Mouse (Mus musculus): ENCODE measurements around the gene Gtf2b. TPM values are rescaled to one million over a fixed set of nuclear protein-coding genes. Genes with fewer than 3 reads are reported as not detected.

Gene Gtf2b
- polyA plus RNA-seq (2014; fragmentation: Illumina TruSeq; extraction: RNeasy Lipid Tissue Mini Kit (QIAGEN cat#74804); ENCODE audit: low replicate concordance), result 140 TPM

DNA sequence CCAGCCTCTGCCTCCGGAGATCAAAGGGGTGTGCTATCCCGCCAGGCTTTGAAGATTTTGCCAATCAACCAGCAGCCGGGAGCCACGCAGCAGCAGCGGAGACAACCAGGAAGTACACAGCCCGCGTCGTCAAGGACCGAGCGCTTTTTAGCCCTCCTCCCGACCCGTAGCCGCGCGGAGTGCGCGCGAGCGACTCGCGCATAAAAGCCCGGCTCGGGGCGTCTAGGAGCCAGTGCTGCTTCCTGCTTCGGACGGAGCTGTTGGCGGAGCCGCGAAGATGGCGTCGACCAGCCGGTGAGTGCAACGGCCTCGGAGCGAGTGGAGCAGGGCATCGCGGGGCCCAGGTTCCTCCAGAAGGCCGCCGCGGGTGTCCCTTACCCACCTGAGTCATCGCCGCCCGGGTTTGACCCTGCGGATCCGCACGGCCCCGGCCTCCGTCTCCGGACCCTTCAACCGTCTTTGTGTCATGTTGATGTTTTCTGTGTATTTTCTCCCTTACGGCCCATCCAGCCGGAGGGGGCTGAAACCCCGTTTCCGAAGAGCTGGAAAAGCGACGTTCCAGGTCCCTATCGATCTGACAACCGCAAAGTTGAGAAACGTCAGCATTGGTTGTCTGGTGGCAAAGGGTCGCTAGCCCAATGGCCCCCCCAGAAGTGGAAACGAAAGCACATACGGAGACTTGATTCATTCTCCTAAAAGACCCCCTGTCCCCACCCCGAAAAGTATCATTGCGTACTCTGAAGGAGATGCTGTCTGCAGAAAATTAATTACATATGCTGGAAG, at the start of gene Gtf2b:
TSS of gene Gtf2b (plus strand) at position 51 of the 783 bp plus-strand sequence.

Other genes starting within 250 kb of the Gtf2b start
- 33.5 TPM for gene Gbp7, start 234.7 kb upstream of the Gtf2b start, polyA plus RNA-seq (2014; fragmentation: Illumina TruSeq; extraction: RNeasy Lipid Tissue Mini Kit (QIAGEN cat#74804); ENCODE audit: low replicate concordance)
- gene Gbp3, start 205.0 kb upstream of the Gtf2b start, polyA plus RNA-seq (2014; fragmentation: Illumina TruSeq; extraction: RNeasy Lipid Tissue Mini Kit (QIAGEN cat#74804); ENCODE audit: low replicate concordance), result 22.2 TPM
- 51.2 TPM for gene Gbp2b, start 170.2 kb upstream of the Gtf2b start, polyA plus RNA-seq (2014; fragmentation: Illumina TruSeq; extraction: RNeasy Lipid Tissue Mini Kit (QIAGEN cat#74804); ENCODE audit: low replicate concordance)
- gene Gbp2, start 144.4 kb upstream of the Gtf2b start, polyA plus RNA-seq (2014; fragmentation: Illumina TruSeq; extraction: RNeasy Lipid Tissue Mini Kit (QIAGEN cat#74804); ENCODE audit: low replicate concordance), result 30.8 TPM
- gene Kyat3, start 64.0 kb upstream of the Gtf2b start, polyA plus RNA-seq (2014; fragmentation: Illumina TruSeq; extraction: RNeasy Lipid Tissue Mini Kit (QIAGEN cat#74804); ENCODE audit: low replicate concordance), result 19.4 TPM
- gene Pkn2, start 117.0 kb downstream of the Gtf2b start, polyA plus RNA-seq (2014; fragmentation: Illumina TruSeq; extraction: RNeasy Lipid Tissue Mini Kit (QIAGEN cat#74804); ENCODE audit: low replicate concordance), result 133 TPM

Measured in small intestine, adult 10 weeks (tissue).